Comparison of ENCODE assay signal across 21 mouse cellular contexts in genomic region chr10:85577891-85578420, GRCm38 (mm10).
DNase-seq lines count a peak whose midpoint lies in the region; ATAC-seq lines count a peak whose summit lies in the region.
"Had no signal": no experiment of that assay in that cellular context is flagged by ENCODE, and none has a peak within 500 bp of the region (broad histone marks: within the 10 kb centered on the region; RNA-seq: fewer than 3 reads in every experiment).

No protein-coding gene starts in this region.

- ATAC-seq in neural tube, embryonic 15.5 days (ENCODE audit: low FRiP score): no peak
- ATAC-seq in embryonic facial prominence, embryonic 14.5 days (ENCODE audit: low read depth): no peak
- ATAC-seq in limb, embryonic 13.5 days (ENCODE audit: low FRiP score, low read depth): 0 out of 2 replicates have a peak, but pooled peaks have one; percentile 10
- ATAC-seq: forebrain, embryonic 14.5 days had no signal

- no peak overlapping the region for H3K4me2 ChIP-seq in neural tube, embryonic 15.5 days
- H3K4me2 ChIP-seq in embryonic facial prominence, embryonic 14.5 days (ENCODE audit: low read depth, low read length): no peak overlapping the region
- no peak overlapping the region for H3K4me2 ChIP-seq in limb, embryonic 13.5 days (replicated peaks)
- H3K4me2 ChIP-seq: embryonic facial prominence, embryonic 12.5 days; heart, embryonic 15.5 days; liver, embryonic 13.5 days; lung, embryonic 15.5 days had no signal

- no peak overlapping the region for H3K4me3 ChIP-seq in neural tube, embryonic 15.5 days (replicated peaks)
- no peak overlapping the region for H3K4me3 ChIP-seq in embryonic facial prominence, embryonic 14.5 days (ENCODE audit: low read depth, low read length)
- H3K4me3 ChIP-seq in limb, embryonic 13.5 days: no peak overlapping the region
- H3K4me3 ChIP-seq: embryonic facial prominence, embryonic 12.5 days; heart, embryonic 15.5 days; hindbrain, embryonic 10.5 days; liver, embryonic 13.5 days; lung, embryonic 15.5 days had no signal

- no peaks in the 10 kb centered on the region for H3K27me3 ChIP-seq in neural tube, embryonic 15.5 days (replicated peaks)
- H3K27me3 ChIP-seq in embryonic facial prominence, embryonic 14.5 days (replicated peaks; ENCODE audit: control insufficient read depth, insufficient read depth, low read length): no peaks in the 10 kb centered on the region
- H3K27me3 ChIP-seq in limb, embryonic 13.5 days: no peaks in the 10 kb centered on the region
- H3K27me3 ChIP-seq: embryonic facial prominence, embryonic 12.5 days; heart, embryonic 15.5 days; liver, embryonic 13.5 days; lung, embryonic 15.5 days had no signal

- DNase-seq in neural tube, embryonic 10.5 days (ENCODE audit: extremely low spot score, low spot score): no peak
- DNase-seq in brain, adult 2 months (ENCODE audit: low read depth, low spot score): peak; percentile 11
- peak; percentile 68 for DNase-seq in embryonic facial prominence, embryonic 14.5 days (ENCODE audit: low spot score)
- no peak for DNase-seq in kidney, adult 9 months
- DNase-seq in layer of hippocampus, adult 9-11 months: no peak
- no peak for DNase-seq in kidney, postnatal 25 days
- DNase-seq: cerebellum, adult 18-20 months; heart, adult 18-20 months; kidney, adult 8-10 months; kidney, postnatal 4 days; liver, embryonic 13.5 days; midbrain, embryonic 14.5 days; spleen, adult 18-20 months; thymus, adult 18-20 months had no signal

- no peak overlapping the region for H3K9ac ChIP-seq in neural tube, embryonic 15.5 days (replicated peaks)
- H3K9ac ChIP-seq in embryonic facial prominence, embryonic 14.5 days (ENCODE audit: low read depth, low read length): no peak overlapping the region
- H3K9ac ChIP-seq in limb, embryonic 13.5 days: no peak overlapping the region
- H3K9ac ChIP-seq: embryonic facial prominence, embryonic 12.5 days; heart, embryonic 15.5 days; liver, embryonic 13.5 days; lung, embryonic 15.5 days had no signal

- H3K9me3 ChIP-seq in neural tube, embryonic 15.5 days (replicated peaks): 0 out of 2 replicates have a peak, but pooled peaks cover 2% of the 10 kb centered on the region
- H3K9me3 ChIP-seq in embryonic facial prominence, embryonic 14.5 days (ENCODE audit: control insufficient read depth, low read length): peaks cover 6% of the 10 kb centered on the region; the same call in 1 of the 2 replicates
- H3K9me3 ChIP-seq in limb, embryonic 13.5 days: peaks cover 4% of the 10 kb centered on the region; the same call in 1 of the 2 replicates
- H3K9me3 ChIP-seq: heart, embryonic 15.5 days; hindbrain, embryonic 10.5 days; liver, embryonic 13.5 days; lung, embryonic 15.5 days had no signal

- peaks cover 4% of the 10 kb centered on the region; the same call in 1 of the 2 replicates for H3K4me1 ChIP-seq in neural tube, embryonic 15.5 days
- 0 out of 2 replicates have a peak, but pooled peaks cover 2% of the 10 kb centered on the region for H3K4me1 ChIP-seq in embryonic facial prominence, embryonic 14.5 days (ENCODE audit: control insufficient read depth, insufficient read depth, low read length)
- H3K4me1 ChIP-seq in limb, embryonic 13.5 days: peaks cover 22% of the 10 kb centered on the region
- H3K4me1 ChIP-seq: heart, embryonic 15.5 days; liver, embryonic 13.5 days; lung, embryonic 15.5 days had no signal

- peak overlapping the region; percentile 35; the same call in 1 of the 2 replicates for H3K27ac ChIP-seq in neural tube, embryonic 15.5 days (replicated peaks)
- peak overlapping the region; percentile 31; the same call in 1 of the 2 replicates for H3K27ac ChIP-seq in embryonic facial prominence, embryonic 14.5 days (replicated peaks; ENCODE audit: low read depth, low read length)
- H3K27ac ChIP-seq in limb, embryonic 13.5 days: peak overlapping the region; percentile 67
- H3K27ac ChIP-seq: embryonic facial prominence, embryonic 12.5 days; heart, embryonic 15.5 days; hindbrain, embryonic 10.5 days; liver, embryonic 13.5 days; lung, embryonic 15.5 days had no signal

- 89% methylated on average over 6 of the region's 6 CpGs for WGBS in neural tube, embryonic 15.5 days
- WGBS in embryonic facial prominence, embryonic 14.5 days: 65% methylated on average over 6 of the region's 6 CpGs
- WGBS in limb, embryonic 13.5 days: 69% methylated on average over 6 of the region's 6 CpGs

- no peaks in the 10 kb centered on the region for H3K36me3 ChIP-seq in neural tube, embryonic 15.5 days
- H3K36me3 ChIP-seq in embryonic facial prominence, embryonic 14.5 days (ENCODE audit: control insufficient read depth, insufficient read depth, low read length): no peaks in the 10 kb centered on the region
- no peaks in the 10 kb centered on the region for H3K36me3 ChIP-seq in limb, embryonic 13.5 days
- H3K36me3 ChIP-seq: embryonic facial prominence, embryonic 12.5 days; heart, embryonic 15.5 days; hindbrain, embryonic 10.5 days; liver, embryonic 13.5 days; lung, embryonic 15.5 days had no signal

Comparison
In these comparisons a context has a peak if more than half of its experiments do, and no peak if none do; other contexts are left out.
1. DNase-seq: peak in brain, adult 2 months (single experiment) and embryonic facial prominence, embryonic 14.5 days (single experiment); none in neural tube, embryonic 10.5 days (single experiment), kidney, adult 9 months (single experiment), layer of hippocampus, adult 9-11 months (single experiment) and kidney, postnatal 25 days (0 of 2).
2. Peak in every context shown above with its lines, with median percentiles within 50 percentile points of each other: H3K27ac ChIP-seq.